Mouse (Mus musculus) brain, embryonic 18.5 days (tissue): ENCODE measurements at regions not wholly inside any gene's neighbourhood (a gene's known extent, or its start where the extent isn't known, plus 50 kb on each side); places are given as distances from the start of the nearest gene placed in this dataset.
"Not testable (repeated sequence)": the region's sequence is repeated elsewhere in the genome, so short reads cannot be mapped to it uniquely, and the experiment has no call there.

Source experiments
- DNase-seq: peaks from one replicate; pipeline ENCODE4 v3.0.0-alpha.2; 2012; ENCODE audit warnings: low read depth, low spot score

DNA sequence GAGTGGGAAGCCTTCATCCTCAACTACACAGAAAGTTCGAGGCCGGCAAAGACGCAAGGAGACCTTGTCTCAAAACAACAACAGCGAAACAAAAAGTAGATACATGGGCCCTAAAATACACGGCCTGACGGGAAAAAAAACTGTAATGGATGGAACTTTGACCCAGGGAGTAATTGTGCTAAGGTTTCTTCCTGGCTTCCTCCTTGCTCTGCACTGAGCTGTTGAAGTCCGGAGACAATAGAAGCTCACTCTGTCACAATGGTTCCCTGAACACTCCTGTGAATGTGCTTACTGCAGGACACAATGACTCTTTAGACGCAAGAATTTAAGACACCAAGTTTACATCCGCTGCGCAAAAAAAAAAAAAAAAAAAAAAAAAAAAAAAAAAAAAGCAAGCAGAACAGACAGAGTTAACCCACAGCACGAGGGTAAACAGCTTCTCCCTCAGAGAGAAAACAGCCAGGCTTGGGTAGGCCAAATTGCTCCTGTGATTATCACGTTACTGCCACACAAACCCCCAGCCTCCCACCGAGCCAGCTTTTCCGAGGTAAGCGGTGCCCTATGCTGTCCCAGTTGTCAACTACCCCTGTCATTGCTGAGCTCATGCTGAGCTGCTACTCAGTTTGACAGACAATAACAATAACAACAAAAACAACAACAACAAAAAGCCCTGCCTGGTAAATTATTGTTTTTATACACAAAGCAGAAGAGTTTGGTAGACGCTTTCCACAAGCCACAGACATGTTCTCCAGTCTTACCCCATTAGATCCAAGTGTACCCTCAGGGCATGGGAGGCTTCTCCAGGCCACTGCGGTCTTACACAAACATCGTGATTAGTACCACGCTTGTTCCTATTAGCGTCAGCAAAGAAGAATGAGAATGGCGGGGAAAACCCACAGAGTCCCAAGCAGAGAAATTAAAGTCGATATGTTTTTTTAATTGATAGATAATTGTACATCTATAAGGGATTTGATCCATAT, 77.7 kb upstream of the Jarid2 start:
- DNase-seq = no peak

DNA sequence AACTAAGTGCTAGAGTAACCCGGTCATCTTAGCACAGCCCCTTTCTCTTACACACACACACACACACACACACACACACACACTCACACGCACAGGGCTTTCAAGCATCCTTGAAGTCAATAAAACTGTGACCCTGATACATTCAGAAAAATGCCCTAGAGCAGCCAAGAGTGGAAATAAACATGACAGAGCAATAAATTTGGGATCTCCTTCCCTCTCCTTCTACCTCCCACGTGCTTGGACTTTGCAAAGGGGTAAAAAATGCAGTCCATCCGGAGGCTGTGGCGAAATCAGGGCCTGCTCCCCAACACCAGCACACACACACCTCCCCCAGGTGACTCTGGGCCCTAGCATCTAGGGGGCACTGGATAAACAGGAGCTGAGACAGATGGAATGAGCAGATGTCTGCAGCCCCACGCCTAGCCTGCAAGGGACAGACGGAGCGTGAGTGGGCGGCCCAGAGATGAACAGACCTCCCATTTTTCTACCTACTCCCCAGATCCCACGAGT, 71.3 kb upstream of the Jarid2 start:
- no peak for DNase-seq

DNA sequence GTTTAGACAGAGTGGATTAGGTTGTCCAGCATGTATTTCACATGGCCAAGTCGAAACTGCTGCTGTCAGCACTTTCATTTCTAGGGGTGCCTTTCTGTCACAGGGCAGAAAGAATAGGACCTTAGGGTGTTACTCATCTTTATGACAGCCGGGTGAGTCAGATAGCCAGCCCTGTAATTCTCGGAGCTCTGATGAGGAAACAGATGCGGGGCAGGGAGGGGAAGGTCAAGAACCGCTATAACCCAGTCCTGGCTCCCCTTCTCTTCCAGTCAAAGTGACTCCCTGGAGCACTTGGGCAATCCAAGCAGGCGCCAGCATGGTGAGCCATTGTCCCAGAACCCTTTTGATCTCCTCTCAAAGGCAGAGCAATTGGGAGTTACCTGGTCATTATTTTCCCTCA, 69.4 kb upstream of the Jarid2 start:
- DNase-seq = no peak

DNA sequence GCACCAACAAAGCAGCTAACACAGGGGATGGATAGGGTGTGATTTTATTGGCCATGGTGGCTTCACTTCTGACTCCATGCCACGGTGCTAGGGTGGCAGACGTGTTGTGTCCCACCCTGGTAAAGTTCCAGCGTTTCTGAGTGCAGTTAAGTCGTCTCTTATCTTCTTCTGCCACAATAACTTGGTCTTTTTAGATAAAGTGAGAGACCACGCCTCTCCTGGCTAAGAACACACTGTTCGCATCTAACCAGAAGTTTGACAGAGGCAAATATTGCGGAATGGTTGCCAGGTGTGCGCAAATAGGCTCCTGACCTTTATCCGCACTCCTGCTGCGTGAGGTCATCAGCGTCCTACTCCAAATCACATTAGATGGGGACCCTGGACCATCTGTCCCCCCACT, 66.2 kb upstream of the Jarid2 start:
- no peak for DNase-seq

DNA sequence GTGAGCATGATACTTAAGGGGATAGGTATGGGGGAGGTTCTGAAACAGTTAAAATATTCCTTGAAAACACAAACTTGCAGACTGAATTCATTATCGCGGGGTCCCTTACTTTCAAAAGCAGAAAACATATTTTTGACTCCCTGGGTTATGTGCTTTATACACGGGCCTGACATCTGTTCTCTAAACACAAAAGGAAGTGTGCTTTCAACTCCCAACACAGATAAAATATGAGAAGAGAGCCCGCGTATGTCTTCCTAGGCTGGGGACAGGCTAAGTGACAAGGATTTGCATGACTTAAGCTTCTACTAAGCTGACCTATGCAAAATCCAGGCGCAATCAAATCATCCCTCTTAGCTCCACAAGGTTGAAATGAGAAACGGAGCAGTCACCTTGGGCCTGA, 65.5 kb upstream of the Jarid2 start:
- no peak for DNase-seq

DNA sequence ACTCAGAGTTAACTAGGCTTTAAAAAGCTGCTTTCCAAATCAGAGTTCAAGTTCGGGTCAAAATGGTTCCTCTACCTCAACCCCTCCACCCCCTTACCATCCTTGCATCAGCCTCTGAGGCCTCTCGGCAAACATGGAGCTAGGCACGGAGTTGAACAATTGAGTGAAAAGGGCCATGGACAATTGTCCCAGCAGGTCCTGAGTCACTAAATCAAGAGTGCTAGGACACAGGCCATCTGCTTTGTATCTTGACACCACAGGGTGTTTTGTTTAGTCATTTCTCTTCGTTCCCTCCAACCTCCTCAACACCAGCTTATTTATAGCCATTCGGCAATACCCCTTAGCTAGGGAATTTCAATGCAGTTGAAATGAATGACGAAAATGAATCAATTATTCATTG, 59.5 kb upstream of the Jarid2 start:
- DNase-seq = no peak

DNA sequence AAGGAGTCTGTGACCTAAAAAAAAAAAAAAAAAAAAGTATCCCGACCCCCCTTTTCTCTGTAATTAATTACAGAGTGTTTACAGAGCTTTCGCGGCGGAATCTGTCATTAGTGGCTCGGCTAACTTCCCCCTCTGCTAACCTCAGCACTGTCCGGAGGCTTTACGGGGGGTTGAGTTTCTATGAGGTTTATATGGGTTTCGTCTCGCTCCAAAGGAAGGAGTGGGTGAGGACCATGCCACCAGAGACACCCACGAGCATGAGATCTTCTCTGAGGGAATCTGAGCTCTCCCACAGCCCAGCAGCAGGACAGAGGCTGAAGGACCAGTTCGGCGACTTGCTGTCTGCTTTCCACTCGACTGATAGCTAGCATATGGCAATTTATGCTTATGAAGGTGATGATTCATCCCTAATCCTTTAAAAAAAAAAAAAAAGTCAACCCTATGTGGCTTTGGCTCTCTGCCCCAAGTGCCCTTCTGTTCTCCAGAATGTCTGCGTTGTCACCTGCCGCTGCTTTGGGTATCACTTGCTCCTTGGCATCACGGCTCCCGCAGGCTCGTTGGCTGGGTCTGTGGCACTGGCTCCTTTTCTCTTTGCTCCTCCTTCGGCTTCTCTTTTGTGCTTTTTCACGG, 55.8 kb upstream of the Jarid2 start:
- DNase-seq = no peak

DNA sequence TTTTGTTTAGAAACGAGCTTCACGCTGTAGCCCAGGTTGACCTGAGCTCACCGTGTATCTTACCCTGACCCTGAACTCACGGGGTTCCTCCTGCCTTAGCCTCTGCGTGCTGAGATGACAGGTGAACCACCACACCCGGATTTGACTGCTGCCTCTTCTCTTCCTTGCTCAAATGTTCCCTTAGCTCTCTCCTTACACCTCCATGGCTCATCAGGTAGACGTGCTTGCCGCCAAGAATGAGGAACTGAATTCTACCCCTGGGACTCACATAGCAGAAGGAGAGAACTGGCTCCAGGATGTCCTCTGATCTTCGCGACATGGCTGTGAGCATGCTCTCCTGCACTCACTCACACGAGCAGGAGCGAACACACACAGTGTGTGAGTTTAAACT, 55.3 kb upstream of the Jarid2 start:
- no peak for DNase-seq

DNA sequence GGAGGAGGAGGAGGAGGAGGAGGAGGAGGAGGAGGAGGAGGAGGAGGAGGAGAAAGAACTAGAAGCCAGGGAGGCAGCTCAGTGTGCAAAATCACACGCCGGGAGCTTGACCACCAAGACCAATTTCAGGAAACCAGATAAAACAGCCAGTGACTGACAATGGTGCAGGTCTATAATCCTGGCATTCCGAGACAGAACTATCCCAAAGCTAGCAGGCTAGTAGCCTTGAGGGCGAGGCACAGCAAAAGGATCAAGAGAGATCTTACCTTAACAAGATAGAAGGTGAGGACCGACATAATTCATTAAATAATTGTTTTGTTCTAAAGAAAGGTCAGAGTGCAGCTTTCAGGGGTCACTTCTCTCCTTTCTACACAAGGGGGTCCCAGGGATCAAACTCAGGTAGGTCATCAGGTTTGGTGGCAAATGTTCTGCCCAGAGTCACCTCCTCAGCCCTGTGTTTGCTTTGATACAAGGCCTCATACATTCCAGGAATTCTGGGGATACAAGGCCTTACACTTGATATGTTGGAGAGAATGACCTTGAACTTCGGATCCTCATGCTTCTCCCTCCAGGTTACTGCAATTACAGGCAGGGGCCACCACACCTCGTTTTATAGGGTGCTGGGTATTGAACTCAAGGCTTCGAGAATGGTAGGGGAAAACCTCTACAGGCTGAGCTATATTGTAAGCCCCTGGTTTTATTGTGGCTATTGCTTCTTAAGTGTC, 54.2 kb upstream of the Jarid2 start:
- no peak for DNase-seq

DNA sequence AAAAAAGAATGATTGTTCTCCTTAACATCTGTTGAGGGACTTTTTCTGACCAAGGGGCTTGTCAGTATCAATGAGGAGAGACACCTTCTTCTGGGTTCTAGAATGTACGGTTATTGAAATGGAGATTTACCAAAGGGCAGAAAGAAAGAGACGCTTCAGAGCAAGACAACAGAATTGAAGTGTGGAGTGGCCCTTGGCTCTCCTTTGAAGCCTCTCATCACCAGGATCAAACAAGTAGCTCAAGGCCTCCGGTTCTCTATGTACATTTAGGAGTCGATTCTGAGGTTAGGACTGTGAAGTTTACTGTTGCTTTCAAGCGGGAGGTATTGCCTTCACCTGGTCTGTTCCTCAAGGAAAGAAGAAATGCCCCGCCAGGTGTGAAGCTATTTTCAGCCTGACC, 53.2 kb upstream of the Jarid2 start:
- DNase-seq = no peak

DNA sequence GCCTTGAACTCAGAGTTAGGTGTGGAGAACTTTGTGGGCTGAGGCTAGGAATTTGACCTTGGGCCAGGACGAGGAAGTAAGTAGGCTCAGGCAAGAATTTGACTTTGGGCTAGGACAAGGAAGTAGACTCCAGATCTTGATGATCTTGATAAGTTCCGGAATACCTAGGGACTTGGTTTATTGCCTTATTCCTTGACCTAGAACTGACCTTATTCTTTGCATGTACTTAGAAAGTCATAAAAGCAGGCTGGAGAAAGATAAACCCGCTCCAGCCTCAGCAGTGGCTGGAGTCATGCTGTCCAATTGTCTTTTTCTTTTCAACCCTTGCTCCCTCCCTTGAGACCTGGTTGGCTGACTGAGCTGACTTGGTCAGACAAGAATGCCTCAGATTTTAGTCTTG, 51.2 kb upstream of the Jarid2 start:
- DNase-seq = no peak

DNA sequence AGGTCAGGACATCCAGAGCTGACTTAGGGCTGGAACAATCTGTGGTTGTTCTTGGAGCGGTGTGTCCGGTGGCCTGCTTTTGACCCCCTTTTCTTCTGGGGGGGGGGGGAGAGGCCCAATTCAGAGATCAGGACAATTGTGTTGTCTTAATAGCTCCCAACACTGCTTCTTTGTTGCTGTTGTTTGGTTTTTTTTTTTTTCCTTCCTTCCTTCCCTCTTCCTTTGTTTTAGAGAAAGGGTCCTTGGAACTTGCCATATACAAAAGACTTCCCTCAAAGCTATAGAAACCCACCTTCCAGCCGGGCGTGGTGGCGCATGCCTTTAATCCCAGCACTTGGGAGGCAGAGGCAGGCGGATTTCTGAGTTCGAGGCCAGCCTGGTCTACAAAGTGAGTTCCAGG, 49.8 kb upstream of the Jarid2 start:
- DNase-seq = not testable (repeated sequence)
